Mouse (Mus musculus): ENCODE data around the gene Ms4a5.

DNA sequence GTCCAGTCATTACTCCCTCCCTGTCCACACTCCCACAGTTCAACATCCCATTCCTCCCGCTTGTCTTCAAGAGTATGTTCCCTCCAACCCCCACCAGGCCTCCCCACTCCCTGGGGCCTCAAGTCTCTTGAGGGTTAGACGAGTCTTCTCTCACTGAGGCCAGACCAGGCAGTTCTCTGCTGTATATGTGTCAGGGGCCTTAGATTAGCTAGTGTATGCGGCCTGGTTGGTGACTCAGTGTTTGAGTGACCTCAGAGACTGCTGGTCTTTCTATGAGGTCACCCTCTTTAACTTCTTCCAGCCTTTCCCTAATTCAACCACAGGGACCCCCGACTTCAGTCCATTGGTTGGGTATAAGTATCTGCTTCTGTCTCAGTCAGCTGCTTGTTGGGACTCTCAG lies 16.7 kb downstream of the Ms4a5 start:
- TF ChIP-seq CTCF (IDR thresholded peaks at IDR 0.05; ENCODE audit: borderline replicate concordance, insufficient read depth, low read length) (no peak), POLR2A (IDR thresholded peaks at IDR 0.05; ENCODE audit: low read depth, low read length) (no peak)
